Mouse (Mus musculus): Measurements from ENCODE around the gene S100a1. TPM values are rescaled to one million over a fixed set of nuclear protein-coding genes. Genes with fewer than 3 reads are reported as not detected.

The S100a1 gene
- polyA plus RNA-seq, 2 experiments from 2014 or later, result 3.3 to 4.9 TPM

DNA sequence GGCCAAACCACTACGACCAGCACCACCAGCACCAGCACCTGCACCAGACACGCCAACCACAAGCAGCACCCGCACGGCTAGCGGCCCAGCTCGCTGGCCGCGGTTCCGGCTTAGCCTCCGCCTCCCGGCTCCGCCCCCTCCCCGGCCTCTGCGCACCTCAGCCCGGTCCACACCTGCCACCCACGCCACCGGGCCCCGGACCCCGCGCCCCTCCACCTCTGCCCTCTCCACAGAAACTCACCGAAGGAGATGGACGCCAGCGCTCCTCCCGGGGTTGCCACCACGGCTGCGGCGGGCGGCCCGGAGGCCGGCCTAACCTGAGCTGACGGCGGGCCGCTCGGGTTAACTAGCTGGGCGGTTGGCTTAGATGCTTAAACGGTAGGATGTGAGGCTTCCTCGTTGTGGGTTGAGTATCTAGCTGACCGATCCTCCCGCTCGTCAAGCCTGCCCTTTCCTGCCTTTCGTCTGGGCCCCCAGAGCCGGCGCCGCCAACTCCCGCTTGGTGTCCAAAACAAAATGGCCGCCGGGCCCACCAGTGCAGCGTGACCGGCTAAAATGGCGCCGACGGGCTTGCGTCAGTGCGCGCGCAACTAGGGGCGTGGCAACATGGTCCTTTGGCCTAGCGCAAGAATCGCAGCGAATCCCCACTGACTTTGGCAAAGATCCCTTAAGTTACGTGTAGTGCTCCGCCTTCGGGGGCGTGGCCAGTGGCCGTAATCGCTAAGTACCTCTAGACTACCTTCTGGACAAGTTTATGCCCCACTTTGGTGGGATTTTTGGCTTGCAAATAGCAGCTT, 5.0 kb downstream of the S100a1 start, which contains the start of gene Chtop:
Chtop (minus strand) TSS at position 549 of the 797 bp plus-strand sequence.
- peak; percentile 92 for ATAC-seq

DNA sequence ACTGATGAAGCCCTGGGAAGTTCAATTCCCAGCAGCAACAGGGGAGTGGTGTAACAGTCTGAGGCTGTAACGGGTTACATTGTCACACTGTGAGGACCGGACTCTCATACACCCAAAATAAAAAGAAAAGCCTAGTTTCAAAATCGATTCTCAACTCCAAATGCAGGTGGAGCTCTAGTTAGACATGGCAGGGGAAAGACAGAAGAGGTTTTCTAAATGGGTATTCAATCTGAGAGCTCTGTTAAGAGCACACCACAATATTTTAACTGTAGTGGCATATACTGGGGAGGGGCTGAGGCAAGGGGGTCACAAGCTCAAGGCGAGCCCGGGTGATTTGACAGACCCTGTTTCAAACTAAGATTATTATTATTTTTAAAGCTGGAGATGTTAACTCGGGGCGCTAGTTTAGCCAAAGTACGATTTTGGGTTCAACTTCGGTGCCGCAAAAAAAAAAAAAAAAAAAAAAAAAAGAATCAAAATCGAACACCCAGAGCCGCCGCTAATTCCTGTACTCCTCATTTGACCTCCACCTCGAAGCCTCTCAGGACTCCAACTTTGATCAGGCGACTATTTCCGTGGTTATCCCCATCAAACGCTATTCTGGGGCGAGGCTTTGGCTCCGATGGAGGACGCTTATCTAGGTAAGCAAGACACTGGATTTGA, 5.8 kb downstream of the S100a1 start:
- ATAC-seq, result no peak

DNA sequence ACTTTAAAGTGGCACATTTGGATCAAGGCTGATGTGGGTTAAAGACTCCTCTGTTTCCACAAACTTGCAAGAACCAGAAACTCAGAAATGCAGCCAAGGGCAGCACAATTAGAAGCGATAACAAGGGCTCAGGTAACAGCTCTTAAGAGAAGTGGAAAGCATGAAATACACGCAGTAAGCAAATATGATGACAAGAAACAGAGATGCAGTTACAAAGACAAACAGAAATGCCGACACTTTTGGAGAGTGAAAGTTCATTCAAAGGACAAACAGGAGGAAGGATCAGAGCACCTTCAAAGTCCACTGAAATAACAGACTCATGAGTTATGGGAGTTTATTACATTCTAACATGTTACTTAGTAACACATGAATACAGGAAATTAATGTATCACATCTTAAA, 7.8 kb downstream of the S100a1 start:
- ATAC-seq, result no peak

DNA sequence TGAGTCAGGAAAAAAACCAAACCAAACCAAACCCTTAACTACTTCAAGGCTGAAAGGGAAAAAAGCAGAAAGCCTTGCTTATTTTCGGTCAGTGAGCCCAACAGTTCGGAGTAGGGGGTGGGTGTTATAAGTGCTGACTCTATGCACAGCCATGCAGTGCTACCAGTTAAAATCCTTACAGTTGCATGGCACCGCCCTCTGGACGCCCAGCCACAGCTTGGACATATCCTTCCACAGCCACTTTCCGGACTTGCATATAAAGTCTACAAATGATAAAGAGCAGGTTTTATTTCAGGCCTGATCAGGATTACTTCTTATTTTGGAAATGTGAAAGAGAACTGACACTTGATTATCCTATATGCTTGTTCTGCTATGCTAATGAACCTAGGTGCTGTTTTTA, 9.0 kb downstream of the S100a1 start:
- ATAC-seq, result no peak

DNA sequence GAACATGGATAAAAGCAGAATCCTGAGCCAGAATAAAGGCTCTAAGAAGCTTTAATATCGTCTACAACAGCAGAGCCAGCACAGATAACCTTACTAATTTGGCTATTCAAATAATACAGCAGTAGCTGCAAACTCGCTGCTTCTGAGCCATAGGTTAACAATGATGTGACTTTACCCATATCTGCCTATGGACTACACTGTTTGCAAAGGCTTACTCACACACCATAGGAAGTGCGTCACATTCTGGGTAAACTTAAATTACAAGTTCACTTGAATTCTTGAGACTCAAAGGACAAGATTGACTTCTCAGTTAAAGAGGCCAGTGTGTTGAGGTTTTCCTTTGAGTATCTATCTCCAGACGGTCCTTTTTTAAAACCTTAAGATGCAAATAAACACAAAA, 10.7 kb downstream of the S100a1 start:
- peak; percentile 29 for ATAC-seq

DNA sequence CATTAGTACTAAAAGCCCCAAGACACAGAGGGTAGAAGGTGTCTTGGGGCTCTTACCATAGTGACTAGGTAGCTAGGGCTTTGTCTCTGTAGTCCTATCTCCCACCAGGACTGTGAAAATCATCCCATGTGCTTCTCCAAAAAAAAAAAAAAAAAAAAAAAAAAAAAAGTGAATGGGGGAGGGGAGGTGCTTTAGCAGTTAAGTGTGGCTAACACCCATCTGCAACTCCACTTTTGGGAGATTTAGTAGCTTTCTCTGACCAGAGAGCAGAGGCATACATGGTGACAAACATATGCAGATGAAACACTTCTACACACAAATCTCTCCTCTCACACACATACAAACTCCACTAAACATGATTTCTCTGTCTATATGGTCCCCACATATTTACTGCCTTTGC, 16.6 kb downstream of the S100a1 start:
- ATAC-seq, result no peak

DNA sequence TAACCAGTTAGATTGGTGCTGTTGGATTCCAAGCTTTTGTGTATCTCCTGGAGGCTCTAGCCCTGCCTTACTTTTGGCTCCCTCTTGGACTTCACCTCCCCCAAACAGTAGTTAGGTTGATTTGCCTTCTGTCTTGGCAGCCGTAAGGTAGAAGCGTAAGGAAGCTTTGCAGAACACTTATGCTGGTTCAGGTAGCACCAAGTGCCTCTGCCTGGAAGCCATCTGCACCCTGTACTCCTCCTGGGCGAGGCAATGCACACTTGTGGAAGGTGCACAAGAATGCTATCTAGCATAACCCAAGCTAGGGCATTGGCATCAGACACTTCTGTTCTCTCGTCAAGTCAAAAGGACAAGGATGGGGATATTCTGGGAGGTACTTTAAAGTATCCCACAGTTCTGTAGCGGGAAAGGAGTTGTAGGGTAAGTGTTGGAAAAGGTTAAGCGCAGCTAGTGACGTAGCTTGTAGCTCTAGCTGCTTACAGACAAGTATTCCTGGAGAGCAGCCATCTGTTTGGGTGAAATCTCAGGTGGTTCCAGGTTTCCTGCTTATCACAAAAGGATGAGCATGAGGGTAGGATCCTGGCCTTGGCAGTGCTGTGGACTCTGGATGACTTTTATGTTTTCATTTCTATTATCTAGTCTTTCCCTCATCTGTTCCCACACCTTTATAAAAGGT, 18.2 kb downstream of the S100a1 start:
- ATAC-seq, result no peak

DNA sequence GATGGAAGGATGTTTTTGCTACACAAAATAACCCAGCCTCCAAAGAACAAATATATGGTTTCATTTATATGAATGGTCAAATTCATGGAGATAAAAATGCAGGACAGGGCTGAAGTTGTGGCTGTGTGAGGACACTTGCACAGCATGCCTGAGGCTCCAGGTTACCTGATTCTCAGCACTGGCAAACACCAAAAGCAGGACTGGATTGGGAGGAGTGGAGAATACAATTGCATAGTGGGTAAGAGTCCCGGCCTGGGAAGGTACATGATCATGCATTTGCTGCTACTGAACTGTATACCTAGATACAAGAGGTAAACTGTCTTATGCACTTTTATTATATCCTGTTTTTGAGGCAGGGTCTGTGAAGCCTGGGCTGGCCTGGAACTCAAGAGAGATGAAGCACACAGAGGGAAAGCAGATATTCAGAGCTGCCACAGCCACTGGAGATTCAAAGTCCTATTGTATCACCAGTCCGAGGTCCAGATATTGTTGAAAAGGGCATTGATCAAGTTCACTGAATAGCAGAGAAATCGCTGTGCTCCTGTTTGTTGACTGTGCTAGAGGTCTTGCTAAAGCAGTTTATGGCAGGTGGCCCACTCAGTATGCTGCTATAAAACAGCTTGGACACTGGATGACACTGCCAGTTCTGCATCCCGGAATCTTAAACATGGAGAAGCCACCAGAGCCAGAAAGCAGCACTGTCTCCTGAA, 20.2 kb downstream of the S100a1 start:
- ATAC-seq, result no peak

DNA sequence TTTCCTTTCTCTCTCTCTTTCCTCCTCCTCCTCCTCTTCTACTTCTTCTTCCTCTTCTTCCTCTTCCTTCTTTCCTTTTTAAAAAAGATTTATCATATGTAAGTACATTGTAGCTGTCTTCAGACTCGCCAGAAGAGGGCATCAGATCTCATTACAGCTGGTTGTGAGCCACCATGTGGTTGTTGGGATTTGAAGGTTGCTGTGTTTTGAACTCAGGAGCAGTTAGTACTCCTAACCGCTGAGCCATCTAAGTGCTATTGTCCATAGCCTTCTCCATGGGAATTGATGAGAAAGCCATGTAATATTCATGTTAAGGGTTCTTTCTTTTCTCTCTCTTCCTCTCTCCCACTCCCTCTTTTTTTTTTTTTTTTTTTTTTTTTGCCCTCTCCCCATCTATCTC, 22.8 kb downstream of the S100a1 start:
- ATAC-seq, result peak; percentile 43

DNA sequence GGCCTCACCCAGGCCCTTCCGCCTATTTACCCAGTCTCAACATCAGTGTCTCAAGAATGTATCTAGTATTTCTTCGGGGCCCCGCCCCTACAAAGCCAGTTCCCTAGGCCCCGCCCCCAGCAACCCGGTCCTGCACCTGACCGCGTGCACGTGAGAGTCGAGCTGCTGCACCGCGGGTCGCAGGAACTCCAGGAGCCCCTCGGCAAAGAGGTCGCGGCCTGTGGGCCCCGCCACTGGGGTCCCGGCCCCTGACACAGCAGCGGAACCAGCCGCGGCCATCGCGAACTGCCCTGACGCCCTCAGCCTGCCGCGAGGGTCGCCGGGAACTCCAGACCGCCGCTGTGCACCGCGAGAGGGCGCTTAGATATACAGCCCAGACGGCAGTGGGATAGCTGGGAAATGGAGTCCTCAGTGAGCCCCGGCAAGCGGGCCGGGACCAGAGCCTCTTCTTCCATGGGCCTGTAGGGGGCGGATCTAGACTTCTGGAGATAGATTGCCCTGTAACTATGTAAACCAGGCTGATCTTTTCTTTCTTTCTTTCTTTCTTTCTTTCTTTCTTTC, 23.4 kb downstream of the S100a1 start, which contains the start of gene Snapin:
Snapin (minus strand) TSS at position 338 of the 561 bp plus-strand sequence.
- ATAC-seq, result peak; percentile 97

DNA sequence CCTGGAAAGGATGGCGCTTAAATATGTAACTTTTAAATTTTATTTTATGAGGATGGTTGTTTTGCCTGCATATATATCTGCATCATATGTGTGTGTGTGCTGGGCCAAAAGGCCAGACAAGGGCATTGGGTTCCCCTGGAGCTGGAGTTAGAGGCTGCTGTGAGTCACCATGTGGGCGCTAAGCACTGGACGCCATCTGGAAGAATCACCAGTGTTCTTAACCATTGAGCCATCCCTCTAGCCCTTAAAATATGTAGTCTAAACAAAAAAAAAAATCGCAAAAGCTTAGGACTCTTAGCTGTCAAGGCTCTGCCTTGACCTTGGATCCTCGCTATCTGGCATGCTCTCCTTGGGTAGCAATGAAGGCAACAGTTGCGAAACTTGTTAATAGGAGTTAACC, 25.6 kb downstream of the S100a1 start:
- no peak for ATAC-seq

DNA sequence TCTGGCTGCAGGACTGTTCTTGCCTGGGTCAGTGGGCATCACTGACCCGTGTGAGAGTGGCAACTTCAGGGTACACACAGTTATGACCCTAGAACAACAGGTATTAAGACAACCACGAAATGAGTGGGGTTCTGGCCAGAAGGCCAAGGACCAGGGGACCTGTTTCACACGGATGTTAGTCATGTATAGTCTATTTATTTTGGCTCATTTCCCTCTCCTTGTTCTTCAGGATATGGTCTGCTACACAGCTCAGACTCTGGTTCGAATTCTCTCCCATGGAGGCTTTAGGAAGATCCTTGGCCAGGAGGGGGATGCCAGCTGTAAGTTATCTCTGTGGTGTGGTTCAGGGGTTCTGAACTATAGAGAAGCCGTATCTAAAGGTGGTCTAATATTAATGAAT, 27.2 kb downstream of the S100a1 start:
- no peak for ATAC-seq

DNA sequence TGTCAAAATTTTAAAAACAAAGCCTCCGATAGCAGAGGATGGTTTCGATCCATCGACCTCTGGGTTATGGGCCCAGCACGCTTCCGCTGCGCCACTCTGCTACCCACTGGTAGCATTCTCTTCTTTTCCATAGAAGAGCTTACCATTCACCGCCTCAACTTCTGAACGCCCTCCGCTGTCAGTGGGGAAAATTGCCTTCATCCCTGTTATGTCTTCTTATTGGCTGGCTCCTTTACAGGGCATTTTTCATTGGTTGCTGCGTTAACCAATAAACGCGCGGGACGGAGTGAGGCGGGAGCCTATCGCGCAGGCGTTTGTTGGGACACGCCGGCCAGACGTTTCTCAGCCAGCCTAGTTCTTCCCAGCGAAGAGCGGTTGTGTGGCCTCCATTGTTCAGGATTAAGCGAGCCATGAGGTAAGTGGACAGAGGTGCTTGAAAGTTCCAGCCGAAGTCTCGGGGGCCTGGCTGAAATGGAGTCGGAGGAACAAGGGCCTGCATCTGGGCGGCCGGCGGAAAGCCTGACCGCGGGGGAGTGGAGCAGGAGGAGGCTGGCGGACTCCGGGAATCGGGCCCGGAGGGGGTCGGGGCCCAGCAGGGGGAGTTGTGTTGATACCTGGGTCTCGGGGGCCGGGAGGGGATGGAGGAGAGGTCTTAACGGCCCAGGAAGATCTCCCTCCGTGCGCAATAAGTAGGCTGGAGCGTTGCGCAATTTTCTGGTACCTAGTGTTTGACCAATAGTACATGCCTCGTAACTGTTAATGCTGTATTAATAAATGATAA, 38.2 kb downstream of the S100a1 start, which contains the start of gene Ilf2:
Ilf2 (plus strand) TSS at position 296 of the 781 bp plus-strand sequence.
- peak; percentile 99 for ATAC-seq

DNA sequence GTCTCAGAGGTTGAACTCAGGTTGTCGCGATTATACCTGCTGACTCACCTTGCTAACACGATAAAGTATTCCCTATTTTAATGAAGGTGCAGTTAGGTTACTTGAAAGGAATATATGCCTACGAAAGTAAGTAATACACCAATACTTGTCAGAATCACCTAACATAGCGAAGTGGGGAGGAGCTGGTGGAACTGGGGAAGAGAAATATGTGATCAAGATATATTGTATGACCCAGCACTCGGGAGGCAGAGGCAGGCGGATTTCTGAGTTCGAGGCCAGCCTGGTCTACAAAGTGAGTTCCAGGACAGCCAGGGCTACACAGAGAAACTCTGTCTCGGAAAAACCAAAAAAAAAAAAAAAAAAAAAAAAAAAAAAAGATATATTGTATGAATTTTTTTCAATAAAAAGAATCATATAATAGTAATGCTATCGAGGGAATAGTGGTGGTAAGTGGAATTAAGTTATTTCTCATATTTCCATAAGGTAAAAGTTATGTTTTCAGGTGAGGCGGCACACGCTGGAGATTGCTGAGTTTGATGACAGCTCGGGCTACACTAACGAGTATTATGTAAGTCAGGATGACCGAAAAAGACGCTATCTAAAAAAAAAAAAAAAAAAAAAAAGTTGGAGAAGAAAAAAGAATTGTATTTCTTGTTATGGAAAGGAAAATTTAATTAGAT, 38.9 kb downstream of the S100a1 start:
- ATAC-seq, result peak; percentile 7

DNA sequence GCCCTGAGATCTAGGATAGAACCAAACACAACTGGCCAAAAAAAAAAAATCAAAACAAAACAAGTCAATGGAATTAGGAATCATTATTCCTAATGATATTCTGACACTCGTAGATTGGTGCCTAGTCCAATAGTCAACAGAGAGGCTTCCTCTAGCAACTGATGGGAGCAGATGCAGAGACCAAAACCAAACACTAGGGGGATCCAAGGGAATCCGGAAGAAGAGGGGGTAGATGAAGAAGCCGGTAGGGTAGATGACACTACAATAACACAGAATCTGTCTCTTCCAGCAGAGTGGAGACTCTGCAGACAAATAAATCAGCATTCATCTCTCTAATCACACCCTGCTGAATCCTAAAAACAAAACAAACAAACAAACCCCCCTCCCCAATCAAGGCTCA, 42.0 kb downstream of the S100a1 start:
- peak; percentile 49 for ATAC-seq

DNA sequence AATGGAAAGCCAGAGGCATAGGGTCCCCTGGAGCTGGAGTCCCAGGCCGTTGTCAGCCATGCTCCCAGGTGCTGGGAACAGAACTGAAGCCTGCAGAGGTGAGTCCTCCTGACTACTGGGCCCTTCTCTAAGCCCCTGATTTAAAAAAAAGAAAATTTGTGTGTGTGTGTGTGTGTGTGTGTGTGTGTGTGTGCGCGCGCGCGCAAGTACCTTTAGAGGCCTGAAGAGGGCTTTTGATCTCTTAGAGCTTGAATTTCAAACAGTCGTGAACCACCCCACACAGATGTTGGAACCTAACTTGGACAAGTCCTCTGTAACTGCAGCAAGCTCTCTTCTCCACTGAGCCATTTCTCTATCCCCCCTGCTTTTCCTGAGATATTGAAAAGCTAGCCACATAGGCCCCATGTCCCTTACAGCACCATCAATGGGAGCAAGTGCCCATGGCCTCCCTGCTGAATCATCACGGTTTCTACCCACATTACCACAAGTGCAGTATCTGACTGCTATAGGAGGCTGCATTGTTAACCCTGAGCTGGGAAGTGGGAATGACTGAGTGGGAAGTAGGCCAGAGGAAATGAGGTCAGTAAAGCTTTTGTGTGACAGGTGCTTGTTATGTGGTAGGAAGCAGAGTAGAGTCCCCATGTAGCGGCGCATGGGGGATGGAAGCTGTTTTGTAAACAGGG, 46.4 kb downstream of the S100a1 start:
- ATAC-seq, result no peak

DNA sequence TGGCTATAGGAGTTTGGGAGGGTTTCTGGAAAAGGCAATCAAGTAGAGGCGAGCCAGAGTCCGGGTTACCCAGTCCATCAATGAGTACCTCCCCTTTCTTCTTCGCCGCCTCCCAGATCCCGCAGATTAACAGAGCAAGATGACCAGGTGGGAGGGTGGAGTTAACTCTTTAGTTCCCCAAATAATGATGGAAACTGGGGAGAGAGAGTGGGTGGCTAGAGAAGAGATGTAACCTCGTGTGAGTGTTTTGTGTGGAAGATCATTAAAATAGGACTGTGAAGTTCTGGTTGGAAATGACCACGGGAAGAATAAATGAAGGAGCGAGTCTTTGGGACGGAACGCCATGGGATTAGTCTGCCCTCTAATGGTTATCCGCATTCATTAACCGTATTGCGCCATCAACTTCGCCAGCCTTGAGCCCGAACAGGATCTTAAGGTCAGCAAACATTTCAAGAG, 47.9 kb downstream of the S100a1 start:
- ATAC-seq, result no peak

DNA sequence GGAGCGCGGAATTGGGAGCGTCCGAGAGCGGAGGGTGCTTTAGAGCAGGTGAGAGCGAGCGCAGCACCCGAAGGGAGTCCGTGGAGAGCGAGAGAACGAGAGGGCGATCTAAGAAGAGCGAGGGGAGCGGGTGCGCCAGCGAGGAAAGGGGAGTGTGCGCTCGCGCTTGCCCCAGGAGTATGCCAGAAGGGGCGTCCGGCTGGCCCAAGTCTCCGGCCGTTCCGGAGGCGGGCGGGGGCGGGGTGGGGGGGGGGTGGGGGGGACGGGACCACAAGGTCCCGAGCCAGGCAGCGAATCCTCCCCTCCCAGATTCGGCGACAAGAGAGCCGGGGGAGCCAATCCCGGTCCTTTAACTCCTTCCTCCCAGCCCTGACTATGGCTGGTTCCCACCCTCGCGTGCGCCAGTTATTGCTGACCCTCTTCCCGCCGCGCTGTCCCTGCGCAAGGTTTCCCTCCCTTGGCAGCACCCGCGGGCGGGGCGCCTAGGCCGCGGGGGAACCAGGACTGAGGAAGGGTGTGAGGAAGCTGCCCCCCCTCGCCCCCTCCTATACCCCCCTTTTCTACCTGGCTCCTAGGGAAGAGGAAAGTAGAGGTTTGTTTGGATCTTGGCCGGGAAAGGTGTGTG, 48.4 kb downstream of the S100a1 start, which contains the start of gene Npr1:
Npr1 (minus strand) TSS at position 181 of the 625 bp plus-strand sequence.
- ATAC-seq, result peak; percentile 17

DNA sequence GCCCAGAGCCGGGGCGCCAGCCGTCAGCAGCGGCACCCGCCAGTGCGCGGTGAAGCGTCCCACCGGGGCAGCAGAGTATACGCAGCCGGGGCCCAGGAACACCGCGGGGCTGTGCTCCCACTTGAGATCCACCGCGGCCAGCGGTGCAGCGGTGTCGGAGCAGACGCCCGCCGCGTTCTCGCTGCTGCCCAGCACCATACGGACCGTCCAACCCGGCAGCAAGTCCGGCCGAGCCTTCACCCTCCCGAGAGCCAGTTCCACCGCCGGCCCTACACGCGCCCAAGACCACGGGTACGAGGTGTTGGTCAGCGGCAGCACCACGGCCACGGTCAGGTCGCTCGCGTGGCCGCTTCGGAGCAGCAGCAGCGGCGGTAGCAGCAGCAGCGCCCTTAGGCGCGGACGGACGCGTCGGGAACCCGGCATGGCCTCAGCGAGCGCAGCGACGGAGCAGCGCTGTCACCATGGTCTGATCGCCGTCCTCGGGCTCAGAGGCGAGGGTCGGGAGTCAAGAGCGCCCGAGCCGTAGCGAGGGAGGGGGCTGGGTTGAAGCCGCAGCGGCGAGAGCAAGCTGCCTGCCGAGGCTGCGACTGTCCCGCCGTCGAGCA, 49.0 kb downstream of the S100a1 start:
- ATAC-seq, result peak; percentile 34
